Mouse (Mus musculus): ENCODE results near the gene Zfp664.

The Zfp664 gene

GRCm38 (mm10) chr5:124862013-124862866, at the start of gene Zfp664, which contains the start of gene Ccdc92:
TSS of gene Zfp664 (plus strand) at chr5:124862691.
TSS of gene Ccdc92 (minus strand) at chr5:124862424.
- peak; percentile 97 for DNase-seq (ENCODE audit: low spot score)

GRCm38 (mm10) chr5:124814797-124815196, 47.7 kb upstream of the Zfp664 start:
- DNase-seq (ENCODE audit: low spot score) = no peak

DNA sequence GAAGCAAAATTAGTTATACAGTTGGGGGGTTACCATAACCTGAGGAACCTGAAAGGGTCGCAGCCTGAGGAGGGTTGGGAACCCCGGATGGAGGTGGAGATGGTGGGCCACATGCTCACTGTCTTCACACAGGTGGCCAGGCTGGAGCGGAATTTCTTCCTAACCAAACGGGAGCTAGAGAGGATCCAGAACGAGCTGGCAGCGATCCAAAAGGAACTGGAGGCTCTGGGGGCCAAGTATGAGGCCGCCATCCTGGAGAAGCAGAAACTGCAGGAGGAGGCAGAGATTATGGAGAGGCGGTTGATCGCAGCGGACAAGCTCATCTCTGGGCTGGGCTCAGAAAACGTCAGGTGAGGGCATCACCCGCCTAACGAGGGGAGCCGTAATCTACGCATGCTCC, 45.4 kb upstream of the Zfp664 start:
- no peak for DNase-seq (ENCODE audit: low spot score)

DNA sequence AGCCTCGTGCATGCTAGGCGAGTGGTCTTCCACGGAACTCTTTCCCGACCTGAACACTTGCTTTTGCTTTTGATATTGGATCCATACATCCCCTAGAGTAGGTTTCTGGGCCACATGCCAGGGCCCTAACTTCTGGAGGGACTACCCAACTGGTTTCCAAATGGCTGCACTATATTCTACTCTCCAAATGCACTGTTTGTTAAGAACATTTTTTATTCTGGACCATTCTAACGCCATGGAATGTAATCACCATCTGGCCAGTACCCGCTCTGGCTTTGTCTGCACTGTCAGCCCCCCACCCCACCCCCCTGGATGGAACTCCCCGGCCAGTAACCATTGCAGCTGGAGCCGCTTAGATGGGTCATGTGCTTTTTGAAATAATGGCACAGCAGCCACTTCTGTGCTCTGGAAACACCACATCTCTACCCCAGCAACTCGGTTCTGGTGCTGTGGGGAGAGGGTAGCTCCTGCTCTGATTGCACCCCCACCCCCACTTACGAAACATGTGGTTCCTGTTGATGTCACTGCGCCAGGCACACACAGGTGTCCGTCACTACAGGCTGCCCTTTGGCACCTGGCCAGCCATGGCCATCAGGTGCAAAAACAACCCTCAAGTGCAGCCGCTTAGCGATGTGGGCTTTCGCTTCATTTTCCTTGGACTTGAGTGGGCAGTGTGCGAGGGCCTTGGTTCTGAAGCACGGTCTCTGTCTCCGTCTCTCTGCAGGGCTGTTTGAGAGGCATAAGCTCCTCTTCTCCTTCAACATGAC, 40.2 kb upstream of the Zfp664 start:
- DNase-seq (ENCODE audit: low spot score) = no peak

DNA sequence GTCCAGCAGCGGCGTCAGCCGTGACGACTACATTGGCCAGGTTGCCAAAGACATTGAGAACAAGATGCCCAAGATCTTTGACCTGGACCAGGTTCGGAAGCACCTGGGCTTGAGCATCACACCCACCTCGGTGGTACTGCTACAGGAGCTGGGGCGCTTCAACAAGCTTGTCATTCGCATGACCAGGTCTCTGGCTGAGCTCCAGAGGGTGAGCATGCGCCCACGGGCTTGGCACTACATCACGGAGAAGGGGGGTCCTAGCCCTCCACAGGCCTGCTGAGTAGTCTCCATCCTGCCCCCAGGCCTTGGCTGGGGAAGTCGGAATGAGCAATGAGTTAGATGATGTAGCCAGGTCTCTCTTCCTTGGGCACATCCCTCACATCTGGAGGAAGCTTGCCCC, 32.2 kb upstream of the Zfp664 start:
- no peak for DNase-seq (ENCODE audit: low spot score)

DNA sequence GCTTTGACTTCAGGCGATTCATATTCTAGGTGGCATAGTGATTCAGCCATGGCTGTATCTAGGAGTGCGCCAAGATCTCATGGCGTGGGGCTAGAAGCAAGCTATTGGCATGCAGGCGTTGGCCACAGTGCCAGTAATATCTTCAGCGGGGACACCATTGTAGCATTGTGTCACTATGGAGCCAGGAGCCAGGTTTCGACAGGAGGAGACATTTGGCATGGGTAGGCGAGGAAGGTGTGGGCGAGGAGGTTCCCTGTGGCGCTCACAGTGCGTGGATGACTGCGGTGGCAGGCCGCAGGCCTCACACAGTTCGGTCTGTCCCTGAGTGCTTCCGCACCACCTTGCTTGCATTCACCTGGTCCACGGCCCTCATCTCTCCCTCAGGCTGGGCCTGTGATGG, 27.3 kb upstream of the Zfp664 start:
- no peak for DNase-seq (ENCODE audit: low spot score)

GRCm38 (mm10) chr5:124836075-124836474, 26.4 kb upstream of the Zfp664 start:
- DNase-seq (ENCODE audit: low spot score) = no peak

DNA sequence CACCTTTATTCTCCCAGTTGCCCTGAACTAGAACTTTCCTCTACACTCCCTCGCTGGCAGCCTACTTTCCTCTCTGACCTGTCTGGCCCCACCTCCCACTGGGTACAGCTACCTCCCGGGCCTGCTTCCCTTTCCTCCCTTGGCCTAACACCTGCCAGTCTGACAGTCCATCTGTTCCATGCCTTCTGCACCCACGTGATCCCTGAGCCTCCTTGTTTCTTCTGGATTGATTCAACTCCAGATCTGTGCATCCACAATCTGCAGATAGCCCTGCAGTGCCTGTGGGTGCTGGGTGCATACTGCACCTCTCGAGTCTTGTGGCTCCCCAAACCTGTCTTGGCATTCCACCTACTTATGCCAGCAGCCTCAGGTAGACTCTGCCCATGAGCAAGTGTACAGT, 25.9 kb upstream of the Zfp664 start:
- DNase-seq (ENCODE audit: low spot score) = no peak

GRCm38 (mm10) chr5:124840202-124840601, 22.3 kb upstream of the Zfp664 start:
- no peak for DNase-seq (ENCODE audit: low spot score)

DNA sequence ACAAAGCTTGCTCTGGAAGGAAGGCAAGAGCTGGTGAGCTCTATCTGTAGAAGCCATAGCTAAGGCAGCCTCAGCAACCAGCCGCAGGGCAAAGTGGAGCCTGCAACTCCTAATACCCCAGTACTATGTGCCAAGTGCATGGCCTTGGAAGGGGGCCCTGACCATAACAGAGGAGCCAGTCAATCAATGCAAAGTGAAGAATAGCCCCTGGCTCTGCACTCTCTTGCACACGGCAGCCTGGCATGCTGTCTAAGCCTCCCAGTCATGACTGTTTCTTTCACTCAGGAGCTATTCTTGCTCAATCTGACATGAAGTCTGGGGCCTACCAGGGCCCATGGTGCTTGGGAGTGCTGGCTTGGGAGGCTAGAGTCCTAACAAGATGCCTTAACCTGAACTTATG, 21.8 kb upstream of the Zfp664 start:
- no peak for DNase-seq (ENCODE audit: low spot score)

GRCm38 (mm10) chr5:124843386-124843785, 19.1 kb upstream of the Zfp664 start:
- DNase-seq (ENCODE audit: low spot score) = no peak

GRCm38 (mm10) chr5:124844929-124845328, 17.6 kb upstream of the Zfp664 start:
- no peak for DNase-seq (ENCODE audit: low spot score)

GRCm38 (mm10) chr5:124847014-124847413, 15.5 kb upstream of the Zfp664 start:
- DNase-seq (ENCODE audit: low spot score) = no peak

GRCm38 (mm10) chr5:124848994-124849393, 13.5 kb upstream of the Zfp664 start:
- DNase-seq (ENCODE audit: low spot score) = no peak

DNA sequence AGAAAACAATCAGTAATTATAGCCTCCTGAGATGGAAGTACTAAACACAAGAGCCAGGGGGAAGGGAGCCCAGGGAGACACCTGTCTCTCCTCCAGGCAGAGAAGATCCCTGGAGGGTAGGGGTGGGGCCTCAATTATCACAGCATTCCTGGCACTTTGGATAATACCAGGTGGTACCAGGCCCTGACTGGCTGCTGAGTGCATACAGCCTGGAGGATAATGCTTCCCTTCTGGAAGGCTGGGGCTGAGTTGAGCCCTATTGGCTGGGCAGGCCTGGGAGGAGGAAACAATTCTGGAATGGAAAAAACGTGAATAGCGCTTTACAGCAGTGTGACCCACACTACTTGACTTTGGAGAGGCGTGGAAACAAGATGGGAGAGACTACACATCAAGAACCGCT, 10.9 kb upstream of the Zfp664 start:
- no peak for DNase-seq (ENCODE audit: low spot score)

DNA sequence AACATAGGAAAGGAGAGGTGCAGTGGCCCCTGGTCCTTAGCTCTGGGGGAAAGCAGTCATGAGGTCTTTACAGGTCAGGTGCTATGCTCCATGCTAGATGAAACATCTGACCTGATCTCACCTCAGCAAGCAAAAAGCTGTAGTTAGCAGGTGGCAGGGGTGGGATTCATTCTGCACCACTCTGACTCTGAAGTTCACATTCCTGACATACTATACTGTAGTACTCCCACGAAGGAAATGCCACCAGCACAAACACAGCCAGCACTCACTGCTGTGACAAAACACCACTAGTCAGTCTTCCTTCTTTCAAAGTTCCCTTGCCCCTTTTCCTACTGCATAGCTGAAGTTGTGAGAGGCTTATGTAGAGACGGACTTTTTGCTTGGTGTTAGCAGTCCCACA, 10.2 kb upstream of the Zfp664 start:
- DNase-seq (ENCODE audit: low spot score) = no peak

DNA sequence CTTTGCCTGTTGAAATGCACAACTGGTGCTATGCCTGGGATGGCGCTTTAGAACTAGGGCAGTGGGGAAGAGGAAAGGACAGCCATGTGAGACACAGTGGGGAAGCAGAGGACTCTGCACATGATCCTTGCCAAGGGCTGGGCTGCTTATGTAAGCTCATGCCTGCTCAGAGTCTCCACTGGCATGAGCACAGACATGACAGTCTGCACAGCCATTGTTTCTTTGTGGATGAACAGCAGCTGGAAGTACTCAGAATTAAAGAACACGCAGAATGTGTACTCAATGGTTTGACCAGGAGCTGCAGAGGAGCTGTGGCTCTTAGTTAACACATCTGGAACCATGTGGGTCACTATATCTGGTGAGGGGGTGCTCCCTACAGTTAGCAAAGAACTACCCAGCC, 9.4 kb upstream of the Zfp664 start:
- no peak for DNase-seq (ENCODE audit: low spot score)

DNA sequence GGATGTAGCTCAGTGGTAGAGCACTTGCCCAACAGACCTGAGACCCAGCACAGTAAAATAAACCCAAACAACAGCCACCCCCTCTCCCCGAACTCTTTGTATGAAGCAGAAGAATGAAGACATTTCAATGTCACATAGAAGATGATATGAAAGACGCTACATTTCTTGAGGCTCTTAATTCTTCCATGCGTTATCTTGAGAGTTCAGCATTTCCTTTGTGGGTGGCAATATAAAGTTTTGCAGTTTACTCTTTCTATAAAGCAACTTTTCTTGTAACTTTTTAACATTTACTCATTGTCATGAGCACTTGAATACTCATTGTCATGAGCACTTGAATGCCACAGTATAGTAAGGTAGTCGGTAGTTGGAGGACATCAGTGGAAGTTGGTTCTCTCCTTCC, 8.3 kb upstream of the Zfp664 start:
- DNase-seq (ENCODE audit: low spot score) = no peak

DNA sequence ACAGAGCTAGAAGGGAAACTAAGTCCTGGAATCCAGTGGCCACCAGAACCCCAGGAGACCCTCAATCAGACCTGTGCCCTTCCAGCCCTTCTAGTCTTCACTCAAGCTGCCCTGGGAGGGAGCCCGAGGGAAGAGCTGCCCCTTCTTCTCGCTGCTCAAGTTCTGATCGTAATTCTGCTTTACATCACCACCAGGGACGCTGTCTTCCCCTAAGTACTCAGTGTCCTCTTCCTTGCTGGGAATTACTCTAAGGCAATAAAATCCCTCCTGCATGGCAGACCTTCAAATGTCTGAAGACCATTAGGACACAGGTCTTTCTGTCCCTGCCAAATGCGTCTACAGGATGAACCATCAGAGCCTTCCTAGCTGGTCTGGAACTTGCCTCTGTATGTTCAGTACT, 2.5 kb upstream of the Zfp664 start:
- DNase-seq (ENCODE audit: low spot score) = no peak

DNA sequence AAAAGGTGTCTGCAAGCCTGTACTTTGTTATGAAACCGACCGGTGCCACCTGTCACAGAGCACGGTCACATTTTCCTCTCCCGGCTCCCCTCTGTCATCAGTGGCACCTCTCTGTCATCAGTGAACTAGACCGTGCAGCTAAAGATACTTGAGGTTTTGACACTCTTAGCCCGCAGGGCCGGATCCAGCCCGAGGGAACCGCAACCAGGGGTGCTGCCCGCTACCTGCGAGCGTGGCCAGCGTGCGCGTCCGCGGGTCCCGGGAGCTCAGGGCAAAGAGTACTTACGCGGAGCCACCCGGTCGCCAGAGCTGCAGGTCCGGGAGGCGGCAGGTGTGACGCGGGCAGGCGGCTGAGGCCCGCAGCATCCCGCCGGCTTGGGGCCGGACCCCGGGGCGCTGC, 1.0 kb upstream of the Zfp664 start:
- DNase-seq (ENCODE audit: low spot score) = peak; percentile 16

- DNase-seq (ENCODE audit: low spot score) = peak; percentile 46
Measured at GRCm38 (mm10) chr5:124862871-124863741, 615 bp downstream of the Zfp664 start.

- DNase-seq (ENCODE audit: low spot score) = peak; percentile 24
Measured at GRCm38 (mm10) chr5:124868981-124869380, 6.5 kb downstream of the Zfp664 start.

Measured in urinary bladder, postnatal 25 days (tissue).